Mouse (Mus musculus): Measurements from ENCODE around the gene Flot1.

Gene Flot1

GRCm38 (mm10) chr17:35869346-35870067 is 46.5 kb downstream of the Flot1 start:
- peak; percentile 64 for DNase-seq

- peak; percentile 92 for DNase-seq
These were observed 47.3 kb downstream of the Flot1 start for GRCm38 (mm10) chr17:35870151-35870883.

GRCm38 (mm10) chr17:35870884-35871696 is 48.1 kb downstream of the Flot1 start:
- DNase-seq: peak; percentile 66

- DNase-seq: peak; percentile 91
These were observed 50.9 kb downstream of the Flot1 start for GRCm38 (mm10) chr17:35873774-35874519.

GRCm38 (mm10) chr17:35874721-35875120 is 51.7 kb downstream of the Flot1 start:
- no peak for DNase-seq

- DNase-seq: peak; percentile 97
These were observed 56.4 kb downstream of the Flot1 start, which contains the start of gene Dhx16 for GRCm38 (mm10) chr17:35879245-35880057. TSS of gene Dhx16 (plus strand) at chr17:35879819.

Data from thymus, postnatal 14 days (tissue).